Mouse (Mus musculus): ENCODE measurements around the gene Scaf1.

Scaf1 gene

DNA sequence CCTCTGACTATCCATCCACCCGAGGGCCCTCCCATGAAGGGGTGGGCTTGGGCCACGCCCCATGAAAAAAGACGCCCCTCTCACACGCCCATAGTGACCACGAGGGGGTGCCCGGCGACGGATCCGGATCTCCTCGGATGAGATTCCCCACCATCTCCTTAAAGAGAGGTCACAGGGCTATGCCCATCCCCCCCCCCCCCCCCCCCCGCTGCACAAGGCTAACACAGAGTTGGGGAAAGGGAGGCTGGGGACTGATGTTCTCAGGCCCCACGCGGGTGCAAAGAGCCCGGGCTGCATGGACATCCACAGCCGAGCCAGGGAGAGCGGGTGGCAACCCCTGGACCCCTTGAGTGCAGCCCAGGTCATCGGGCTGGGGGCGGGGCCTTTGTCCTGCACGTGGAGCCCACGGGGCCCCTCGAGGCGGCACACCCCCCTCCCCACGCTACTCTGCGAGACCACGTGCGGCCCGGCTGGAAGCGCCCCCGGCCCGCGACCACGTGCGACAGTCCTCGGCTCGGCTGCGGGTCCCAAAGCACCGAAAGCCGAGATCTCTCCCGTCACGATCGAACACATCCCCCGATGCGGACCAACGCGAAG is 30.5 kb downstream of the Scaf1 start:
- peak; percentile 78 to 81 for DNase-seq (ENCODE audit: low spot score in 2 of 2)

DNA sequence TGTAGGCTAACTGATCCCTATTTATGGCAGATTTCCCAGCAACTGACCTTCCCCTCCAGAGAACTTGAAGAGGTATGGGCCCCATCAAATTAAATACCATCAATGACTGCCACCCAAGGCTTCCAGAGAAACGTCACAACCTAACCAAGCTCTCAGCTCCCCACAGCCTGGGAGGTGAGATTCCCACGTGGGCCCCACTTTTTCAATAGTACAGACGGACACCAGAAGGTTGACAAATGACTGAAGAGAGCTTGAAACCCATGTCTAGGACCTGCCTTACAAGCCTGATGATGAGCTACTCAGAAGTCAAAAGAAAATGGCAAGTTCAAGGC is 31.4 kb downstream of the Scaf1 start:
- DNase-seq (ENCODE audit: low spot score in 2 of 2): no peak

DNA sequence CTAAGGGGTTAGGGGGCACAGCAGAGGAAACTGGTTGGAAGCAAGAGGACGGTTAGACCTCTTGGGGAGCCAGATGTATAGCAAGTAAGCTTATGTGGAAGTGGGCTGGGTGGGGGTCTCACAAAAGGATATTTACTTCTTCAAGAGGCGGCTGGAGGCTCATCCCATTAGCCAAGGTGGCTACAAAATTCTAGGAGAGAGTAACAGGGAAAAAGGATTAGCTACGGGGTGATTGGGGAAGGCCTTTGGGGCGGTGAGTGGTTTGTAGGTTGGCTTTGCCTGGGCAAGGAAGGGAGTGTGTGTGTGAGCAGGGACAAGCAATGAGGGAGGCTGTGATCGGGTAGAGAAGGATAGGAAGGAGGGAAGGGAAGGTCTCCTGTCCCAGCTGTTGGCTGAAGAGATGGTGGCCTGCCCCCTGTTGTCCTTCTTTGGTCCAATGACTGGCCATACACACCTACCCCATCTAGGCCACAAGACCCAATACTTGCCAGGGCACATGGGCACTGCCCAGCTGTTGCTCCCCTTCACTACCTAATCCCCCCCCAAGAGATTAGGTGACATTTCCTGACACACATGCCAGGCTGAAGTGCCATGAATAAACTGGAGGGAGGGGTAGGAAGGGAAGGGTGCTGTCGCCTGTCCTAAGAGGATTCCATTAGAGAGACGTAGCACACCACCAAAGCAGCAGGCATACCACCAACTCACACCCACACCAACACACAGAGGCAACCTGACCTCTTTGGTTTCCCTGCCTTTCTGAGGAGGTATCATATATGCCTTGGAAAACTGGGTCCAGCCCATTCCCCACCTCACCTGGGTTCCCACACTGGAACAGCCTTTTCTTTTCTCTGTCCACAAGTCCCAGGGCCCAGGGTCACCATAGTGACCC is 32.0 kb downstream of the Scaf1 start:
- DNase-seq (ENCODE audit: low spot score in 2 of 2): no peak

DNA sequence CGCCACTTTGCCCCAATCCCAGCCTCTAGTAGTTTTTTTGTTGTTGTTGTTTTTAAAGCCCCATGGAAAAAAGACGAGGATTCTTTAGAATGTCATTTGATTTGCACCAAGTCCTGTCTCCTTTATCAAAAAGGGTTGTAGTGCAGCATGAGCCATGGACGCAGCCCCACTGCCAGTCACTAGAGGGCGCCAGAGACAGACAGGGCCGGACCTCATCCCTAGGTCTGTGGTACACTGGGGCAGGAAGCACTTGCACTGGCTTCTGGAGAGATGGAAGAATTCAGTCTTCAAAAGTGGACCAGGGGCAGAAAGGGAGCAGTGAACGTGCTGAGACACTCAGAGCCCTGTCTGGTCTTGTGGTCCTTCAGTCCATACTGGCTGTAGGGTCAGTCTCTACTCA is 33.1 kb downstream of the Scaf1 start:
- DNase-seq (ENCODE audit: low spot score in 2 of 2): peak; percentile 68 to 92

DNA sequence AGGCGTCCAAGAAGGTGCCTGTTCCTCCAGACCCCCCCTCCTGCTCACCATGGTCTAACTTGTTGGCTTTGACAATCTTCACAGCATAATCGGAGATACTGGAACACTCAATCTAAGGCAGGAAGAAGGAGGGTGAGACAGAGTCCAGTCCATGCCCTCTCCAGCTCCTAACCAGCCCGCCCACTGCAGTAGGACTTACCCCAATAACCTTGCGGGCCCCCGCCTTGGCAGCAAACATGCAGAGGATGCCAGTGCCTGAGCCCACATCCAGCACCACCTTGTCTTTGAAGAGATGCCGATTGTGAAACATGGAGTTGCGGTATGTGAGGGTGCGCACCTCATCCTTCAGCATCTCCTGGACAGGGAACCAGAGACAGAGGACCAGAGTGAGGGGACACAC is 34.6 kb downstream of the Scaf1 start:
- DNase-seq (ENCODE audit: low spot score in 2 of 2): no peak

DNA sequence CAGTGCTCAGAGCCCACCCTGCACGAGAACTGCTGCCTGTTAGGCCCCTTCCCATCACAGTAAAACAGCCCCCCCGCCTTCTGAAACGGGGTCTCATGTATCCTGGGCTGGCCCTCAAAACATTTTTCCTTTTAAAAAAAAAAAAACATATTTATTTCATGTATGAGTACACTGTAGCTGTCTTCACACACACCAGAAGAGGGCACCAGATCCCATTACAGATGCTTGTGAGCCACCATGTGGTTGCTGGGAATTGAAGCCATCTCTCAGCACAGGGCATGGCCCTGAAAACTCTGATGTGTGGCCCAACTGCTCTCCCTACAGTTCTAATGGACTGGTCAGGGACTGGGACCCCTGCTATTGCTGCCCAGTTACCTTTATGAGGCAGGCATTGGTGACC is 37.9 kb downstream of the Scaf1 start:
- no peak for DNase-seq (ENCODE audit: low spot score in 2 of 2)

DNA sequence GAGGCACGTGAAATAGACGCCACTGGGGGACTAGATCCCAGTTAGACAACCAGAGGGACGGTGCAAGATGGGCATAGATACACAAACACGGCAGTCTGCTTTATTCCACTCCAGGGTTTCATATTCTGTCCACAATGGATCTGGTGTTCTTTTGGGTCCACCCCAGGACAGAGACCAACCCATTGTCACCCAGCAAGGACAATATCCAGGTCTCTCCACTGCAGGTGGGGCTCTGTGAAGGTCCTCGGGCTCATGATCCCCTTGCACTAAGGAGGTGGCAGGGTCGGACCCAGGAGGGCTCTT is 41.1 kb downstream of the Scaf1 start:
- DNase-seq (ENCODE audit: low spot score in 2 of 2): no peak

DNA sequence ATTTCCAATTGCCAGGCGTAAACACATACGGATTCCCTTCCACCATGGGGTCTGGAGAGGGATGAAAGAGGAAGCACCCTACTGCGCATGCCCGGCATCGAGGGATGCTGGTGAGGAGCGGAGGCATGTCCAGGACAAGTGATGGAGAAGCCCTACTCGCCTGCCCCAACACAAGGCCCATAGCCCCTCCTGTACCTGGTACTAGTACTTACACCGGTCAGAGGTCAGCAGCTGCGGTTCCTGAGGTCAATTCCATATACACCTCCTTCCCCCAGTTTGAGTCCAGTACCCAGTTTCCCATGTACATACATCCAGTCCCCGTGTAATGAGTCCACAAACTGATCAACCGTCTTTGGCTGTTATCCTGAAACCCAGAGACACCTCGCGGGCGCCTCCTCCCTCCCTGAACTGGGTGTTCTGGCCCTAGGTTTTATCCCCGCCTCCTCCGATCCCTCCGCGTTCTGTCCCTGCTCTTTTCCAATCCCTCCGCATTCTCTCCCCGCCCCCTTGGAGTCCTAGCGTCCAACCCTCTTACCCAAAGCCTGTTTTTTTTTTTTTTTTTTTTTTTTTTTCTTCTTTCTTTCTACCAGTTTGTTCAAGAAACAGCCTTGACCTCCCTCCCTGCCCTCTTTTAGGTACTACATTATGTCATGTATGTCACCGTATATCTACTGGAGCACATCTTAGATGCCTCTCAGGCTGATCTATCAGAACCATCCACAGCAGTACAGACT is 41.6 kb downstream of the Scaf1 start, which contains the start of gene Cpt1c:
TSS of gene Cpt1c (minus strand) at position 469 of the 734 bp plus-strand sequence.
- peak; percentile 82 to 89 for DNase-seq (ENCODE audit: low spot score in 2 of 2)

DNA sequence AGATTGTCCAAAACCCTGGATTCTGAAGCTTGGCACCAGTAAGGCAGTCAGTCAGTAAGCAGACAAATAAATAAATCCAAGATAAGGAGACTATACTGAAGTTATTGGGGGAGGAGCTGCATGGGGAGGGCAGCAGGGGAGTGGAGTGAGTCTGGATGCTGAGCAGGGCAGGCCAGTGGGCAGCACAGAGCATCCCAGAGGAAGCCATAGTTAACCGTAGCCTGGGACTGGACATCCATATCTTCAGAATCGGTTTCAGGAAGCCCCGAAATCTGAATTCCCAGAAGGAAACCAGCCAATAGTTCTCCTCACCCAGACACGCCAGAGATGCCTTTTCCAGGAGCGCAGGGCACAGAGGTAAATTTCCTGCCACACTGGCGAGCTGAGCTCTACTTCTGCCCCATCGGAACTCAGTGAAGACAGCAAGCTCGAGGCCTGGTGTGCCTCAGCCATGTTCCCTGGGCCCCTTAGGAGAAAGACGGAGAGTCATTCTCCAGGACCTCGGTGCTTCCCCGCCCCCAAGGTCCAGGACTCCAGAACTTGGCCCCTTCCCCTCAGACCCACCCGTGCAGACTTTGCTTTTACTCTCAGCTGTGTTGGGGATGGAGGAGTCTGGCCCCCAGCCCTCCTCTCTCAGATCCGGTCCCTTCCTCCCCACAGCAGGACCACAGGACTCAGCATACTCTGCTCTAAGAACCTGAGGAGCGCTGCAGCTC is 42.6 kb downstream of the Scaf1 start:
- DNase-seq (ENCODE audit: low spot score in 2 of 2): no peak

DNA sequence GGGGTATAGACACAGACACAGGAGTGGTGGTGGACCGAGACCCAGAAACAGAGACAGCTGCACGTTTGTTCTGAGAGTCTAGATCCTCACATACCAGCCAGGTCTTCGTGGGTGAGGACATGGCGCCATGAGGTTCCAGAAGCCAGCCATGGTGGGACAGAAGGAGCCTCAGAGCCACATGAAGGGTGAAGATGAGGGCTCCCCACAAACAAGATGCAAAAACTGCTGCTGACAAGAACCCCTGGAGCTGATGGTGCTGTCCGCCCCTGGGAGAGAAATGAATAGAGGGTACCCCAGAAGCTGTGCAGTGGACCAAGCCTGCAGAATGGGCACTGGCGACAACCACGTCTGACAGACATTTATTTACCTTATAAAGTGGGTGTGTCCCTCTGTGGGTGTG is 45.0 kb downstream of the Scaf1 start:
- no peak for DNase-seq (ENCODE audit: low spot score in 2 of 2)

DNA sequence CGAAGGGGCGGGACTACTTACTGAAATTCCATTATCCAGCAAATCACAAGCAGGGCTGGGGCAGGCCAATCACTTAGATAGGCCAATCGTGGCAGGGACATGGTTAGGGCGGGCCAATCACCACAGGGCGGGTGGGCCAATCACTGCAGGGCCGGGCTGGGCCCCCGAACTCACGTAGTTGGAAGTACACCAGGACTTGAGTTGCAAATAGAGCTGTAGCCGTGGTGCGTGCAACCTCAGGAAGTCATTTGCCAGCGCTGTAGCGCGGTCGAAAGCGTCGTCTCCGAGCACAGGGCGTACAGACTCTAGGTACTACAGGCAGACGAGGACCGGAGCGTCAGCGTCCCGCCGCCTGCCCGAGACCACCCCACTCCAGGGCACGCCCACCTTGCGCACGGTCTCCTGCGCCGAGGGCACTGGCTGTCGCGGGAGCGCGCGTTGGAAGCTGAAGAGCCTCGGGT is 45.9 kb downstream of the Scaf1 start:
- peak; percentile 87 for DNase-seq (ENCODE audit: low spot score in 2 of 2)

DNA sequence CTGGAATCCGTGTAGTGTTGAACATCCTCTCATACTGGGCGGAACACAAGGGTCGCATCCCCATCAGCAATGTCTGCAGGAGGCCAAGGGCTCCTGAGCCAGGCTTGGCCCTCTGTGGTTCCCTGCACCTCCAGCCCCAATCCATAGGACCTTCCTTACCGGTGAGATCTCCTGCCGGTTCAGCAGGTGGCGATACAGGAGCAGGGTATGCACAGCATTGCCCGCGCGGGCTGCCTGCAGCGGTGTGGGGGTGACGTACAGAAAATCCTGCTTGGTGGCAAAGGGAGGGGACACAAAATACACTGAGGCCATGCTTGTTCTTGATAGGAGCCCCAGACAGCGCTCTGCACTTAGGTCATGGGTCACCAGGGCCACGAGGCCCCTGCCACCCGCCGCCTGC is 49.5 kb downstream of the Scaf1 start:
- no peak for DNase-seq (ENCODE audit: low spot score in 2 of 2)

DNA sequence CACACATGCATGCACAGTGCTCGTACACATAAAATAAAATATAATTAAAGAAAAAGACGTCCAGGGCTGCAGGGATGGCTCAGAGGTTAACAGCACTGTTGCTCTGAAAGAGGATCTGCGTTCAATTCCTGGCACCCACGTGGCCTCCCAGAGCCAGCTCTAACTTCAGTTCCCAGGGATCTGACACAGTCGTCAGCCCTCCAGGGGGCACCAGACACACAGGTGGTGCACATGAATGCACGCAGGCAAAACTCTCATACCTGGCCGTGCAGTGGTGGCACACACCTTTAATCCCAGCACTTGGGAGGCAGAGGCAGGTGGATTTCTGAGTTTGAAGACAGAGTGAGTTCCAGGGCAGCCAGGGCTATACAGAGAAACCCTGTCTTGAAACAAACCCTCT is 50.2 kb downstream of the Scaf1 start:
- no peak for DNase-seq (ENCODE audit: low spot score in 2 of 2)

DNA sequence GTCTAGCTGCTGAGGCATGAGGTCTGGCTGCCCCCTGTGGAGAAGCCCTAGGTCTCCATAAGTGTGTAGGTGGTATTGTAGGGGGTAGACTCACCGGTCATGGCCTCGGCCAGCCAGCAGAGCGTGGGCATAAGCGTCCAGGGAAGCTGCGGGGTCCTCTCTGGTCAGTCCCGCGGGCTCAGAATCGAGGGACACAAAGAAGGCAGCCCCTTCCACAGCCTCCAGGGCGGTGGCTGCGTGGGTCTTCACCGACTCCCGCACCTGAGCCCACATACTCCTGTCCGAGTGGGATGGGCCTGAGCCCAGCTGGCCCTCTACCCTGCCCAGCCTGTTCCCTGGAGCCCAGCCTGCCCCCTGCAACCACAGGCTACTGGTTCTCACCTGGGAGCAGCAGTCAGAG is 51.2 kb downstream of the Scaf1 start:
- no peak for DNase-seq (ENCODE audit: low spot score in 2 of 2)

DNA sequence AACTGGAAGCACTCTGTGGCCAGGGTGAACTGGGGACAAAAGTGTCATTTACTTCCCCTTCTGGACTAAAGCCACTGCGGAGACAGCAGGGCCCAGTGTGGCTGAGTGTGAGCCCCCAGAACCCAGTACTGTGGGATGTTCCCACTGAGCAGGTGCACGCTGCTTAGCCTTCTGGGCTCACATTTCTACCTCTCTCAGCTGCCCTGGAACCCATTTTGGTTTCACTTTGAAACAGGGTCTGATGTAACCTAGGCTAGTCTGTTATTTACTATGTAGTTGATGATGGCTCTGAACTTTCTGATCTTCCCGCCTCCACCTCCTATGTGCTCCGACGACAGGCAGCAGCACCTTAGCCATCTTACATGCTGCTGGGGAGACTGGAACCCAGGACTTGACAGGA is 53.3 kb downstream of the Scaf1 start:
- DNase-seq (ENCODE audit: low spot score in 2 of 2): no peak

DNA sequence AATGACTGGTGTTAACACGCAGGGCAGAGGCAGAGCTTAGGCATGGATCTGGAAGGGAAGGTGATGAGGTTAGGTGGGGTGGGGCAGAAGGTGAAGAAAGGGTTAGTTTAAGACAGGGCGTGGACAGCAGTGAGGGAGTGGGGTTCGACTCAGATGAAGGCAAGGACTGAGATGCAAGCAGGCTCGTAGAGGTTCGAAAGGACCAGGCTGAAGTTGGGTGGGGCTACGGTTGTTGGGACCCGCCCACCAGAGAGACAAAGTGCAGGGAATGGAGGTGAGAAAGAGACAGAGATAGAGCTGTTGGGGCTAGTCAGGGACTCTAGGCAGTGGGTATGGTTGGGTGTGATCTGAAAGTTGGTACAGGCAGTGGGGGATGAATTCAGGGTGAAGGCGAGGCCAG is 53.8 kb downstream of the Scaf1 start:
- DNase-seq (ENCODE audit: low spot score in 2 of 2): no peak

DNA sequence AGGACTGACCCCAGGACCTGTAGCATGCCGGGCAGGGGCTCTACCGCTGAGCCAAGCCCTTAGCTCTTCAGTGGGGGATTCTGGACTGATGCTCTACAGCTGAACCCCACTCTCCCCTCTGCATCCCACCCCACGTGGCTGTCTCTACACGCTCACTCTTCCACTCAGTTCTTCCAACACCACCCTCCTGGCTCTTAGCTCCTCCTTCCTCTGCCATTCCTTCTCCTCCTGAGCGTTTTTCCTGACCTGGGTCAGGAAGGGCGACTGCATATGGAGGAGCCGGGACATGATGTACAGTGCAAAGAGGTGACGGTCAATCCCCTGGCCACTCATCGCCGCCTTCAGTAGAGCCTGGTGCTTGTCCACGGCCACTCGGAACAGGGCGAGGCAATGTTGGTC is 55.7 kb downstream of the Scaf1 start:
- no peak for DNase-seq (ENCODE audit: low spot score in 2 of 2)

DNA sequence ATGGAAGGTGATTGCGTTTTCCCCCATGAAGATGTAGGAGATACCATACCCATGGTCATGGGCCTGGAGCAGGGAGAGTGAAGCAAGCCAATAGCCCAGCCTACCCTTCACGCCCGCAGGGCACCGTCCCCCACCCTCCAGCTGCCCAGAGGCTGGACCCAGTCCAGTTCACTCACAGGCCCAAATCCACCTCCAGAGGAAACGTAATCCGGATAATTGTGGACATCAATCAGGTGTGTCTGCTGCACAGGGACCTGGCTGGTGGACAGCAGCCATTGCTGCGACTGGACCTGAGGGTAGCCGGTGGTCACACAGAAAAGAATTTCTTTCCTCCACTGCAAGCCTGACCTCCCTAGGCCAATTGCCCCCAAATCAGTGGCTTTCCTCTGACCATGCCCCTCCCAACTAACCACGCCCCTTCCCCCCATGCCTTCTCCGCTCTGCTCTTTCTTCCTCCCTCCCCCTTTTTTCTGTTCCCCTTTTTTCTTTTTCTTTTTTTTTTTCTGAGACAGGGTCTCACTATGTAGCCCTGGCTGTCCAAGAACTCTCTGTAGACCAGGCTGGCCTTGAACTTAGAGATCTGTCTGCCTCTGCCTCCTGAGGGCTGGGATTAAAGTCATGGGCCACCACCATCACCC is 56.2 kb downstream of the Scaf1 start:
- peak in 1 of 2 experiments; percentile 17 for DNase-seq (ENCODE audit: low spot score in 2 of 2)

DNA sequence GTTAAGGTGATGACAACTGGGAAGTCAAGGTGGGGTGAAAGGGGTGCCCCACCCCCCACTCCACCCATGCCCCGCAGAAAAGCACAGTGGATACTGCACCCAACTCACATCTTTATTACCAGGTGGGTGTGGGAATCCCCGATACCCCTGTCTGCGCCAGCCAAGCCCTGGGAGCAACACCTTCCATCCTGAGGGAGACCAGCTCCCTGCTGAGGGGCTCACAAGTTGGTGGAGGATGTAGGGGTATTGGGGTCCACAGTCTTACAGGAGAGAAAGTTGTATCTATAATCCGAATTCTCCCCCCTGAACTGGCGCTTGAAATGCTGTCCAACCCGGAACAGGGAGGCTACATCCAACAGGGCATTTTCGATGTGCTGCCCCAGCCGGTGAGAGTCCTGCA is 56.9 kb downstream of the Scaf1 start:
- peak in 1 of 2 experiments; percentile 13 for DNase-seq (ENCODE audit: low spot score in 2 of 2)

DNA sequence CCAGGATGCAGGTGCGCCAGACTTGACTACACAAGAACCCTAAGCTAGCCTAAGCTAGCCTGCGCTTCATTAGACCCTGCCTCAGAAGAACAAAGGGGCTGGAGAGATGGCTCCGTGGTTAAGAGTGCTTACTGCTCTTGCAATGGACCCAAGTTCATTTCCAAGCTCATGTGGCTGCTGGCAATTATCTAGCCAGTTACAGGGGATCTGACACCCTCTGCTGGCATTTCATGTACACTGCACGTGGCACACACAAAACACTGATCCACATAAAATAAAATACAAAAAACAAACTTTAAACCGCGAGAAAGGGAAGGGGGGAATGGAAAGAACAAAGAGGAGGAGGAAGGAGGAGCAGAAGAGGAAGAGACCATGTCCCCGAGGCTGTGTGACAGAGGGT is 58.0 kb downstream of the Scaf1 start:
- no peak for DNase-seq (ENCODE audit: low spot score in 2 of 2)

DNA sequence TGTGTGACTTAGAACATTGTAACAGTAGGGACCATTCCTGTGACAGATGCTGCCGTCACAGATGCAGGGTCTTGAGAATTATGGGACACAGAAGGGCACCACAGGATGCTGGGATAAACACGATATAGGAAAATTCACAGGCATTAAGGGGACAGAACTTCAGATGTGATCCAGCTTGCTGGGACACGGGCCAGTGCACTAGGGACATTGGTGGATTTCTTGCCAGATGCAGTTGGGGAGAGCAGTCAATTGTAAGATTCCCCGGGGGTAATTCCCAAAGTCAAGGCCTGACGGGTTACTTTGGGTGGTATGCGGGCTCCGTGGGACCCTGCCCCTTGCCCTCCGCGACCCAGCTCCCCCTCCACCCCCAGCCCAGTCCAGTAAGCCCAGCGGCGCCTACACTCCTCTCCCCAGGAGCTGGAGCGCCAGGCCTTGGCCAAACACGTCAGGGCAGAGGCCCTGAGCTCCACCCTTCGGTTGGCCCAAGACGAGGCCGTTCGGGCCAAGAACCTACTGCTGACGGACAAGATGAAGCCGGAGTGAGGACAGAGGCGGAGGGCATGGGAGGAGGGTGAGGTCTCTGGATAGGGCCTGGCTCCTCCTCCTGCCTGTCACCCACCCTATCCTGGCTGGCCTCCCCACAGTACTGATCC is 58.9 kb downstream of the Scaf1 start:
- DNase-seq (ENCODE audit: low spot score in 2 of 2): peak in 1 of 2 experiments; percentile 65

All from urinary bladder, postnatal 4 days (tissue).